Mouse (Mus musculus) megakaryocyte, embryonic 14.5 days (primary cell): ENCODE results near the gene Bcl2l10. TPM values are rescaled to one million over a fixed set of nuclear protein-coding genes. Genes with fewer than 3 reads are reported as not detected.
"Not testable (repeated sequence)": the region's sequence is repeated elsewhere in the genome, so short reads cannot be mapped to it uniquely, and the experiment has no call there.

Source experiments
- H3K27me3 ChIP-seq: replicated peaks from 2 replicates; pipeline ENCODE3; 2012; ENCODE audit warnings: inconsistent platforms
- H3K36me3 ChIP-seq: replicated peaks from 2 replicates; pipeline ENCODE3; 2012; ENCODE audit warnings: low read length, inconsistent platforms, mixed read lengths
- H3K4me1 ChIP-seq: 2 replicates; pipeline ENCODE4 v1.6.1; 2012; ENCODE audit warnings: inconsistent platforms
- H3K4me3 ChIP-seq: replicated peaks from 2 replicates; pipeline ENCODE3; 2012; ENCODE audit warnings: moderate library complexity, mild to moderate bottlenecking, inconsistent platforms
- H3K9me3 ChIP-seq: 2 replicates; pipeline ENCODE4 v1.6.1; 2012; ENCODE audit warnings: inconsistent platforms
- FLI1 ChIP-seq: IDR thresholded peaks from 2 replicates; pipeline ENCODE4 v1.6.1; 2012; ENCODE audit warnings: low read length, inconsistent platforms, mixed read lengths
- GATA1 ChIP-seq: IDR thresholded peaks from 3 replicates; pipeline ENCODE4 v1.6.1; 2012; ENCODE audit warnings: mixed read lengths, low read length, inconsistent platforms, borderline replicate concordance
- polyA plus RNA-seq: library from polyadenylated mRNA; stranded (reverse); fragments of >175 nt; gene quantifications from 2 replicates; pipeline ENCODE4 v1.2.3, GENCODE M21; 2012; ENCODE audit warnings: low replicate concordance; ENCODE audit not compliant: insufficient read depth

Bcl2l10 gene
- polyA plus RNA-seq, 1 experiment = not detected

DNA sequence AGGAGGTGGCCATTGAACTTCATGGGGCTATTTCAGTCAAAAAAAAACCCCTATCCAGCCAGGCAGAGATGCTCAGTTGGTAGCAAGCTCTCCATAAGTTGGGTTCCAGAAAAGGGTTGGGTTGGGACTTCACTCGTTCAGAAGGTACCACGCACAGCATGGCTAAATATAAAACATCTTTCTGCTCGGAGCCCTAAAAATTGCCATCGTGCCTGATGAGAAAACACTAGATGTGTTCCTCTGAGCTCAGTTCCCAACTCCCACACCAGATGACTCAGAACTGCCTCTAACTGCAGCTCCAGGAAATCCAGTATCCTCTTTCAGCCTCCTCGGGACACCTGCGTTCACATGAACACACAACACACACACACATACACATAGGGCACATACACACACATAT, 9.5 kb upstream of the Bcl2l10 start:
- Histone ChIP-seq H3K36me3 (peaks cover 95% of the 10 kb centered on the region), H3K4me1 (peaks cover 8% of the 10 kb centered on the region), H3K4me3 (no peak overlapping the region), H3K27me3 (no peaks in the 10 kb centered on the region), H3K9me3 (peaks cover 6% of the 10 kb centered on the region; the same call in 1 of the 2 replicates)
- no peak for TF ChIP-seq GATA1
- TF ChIP-seq FLI1 = no peak

DNA sequence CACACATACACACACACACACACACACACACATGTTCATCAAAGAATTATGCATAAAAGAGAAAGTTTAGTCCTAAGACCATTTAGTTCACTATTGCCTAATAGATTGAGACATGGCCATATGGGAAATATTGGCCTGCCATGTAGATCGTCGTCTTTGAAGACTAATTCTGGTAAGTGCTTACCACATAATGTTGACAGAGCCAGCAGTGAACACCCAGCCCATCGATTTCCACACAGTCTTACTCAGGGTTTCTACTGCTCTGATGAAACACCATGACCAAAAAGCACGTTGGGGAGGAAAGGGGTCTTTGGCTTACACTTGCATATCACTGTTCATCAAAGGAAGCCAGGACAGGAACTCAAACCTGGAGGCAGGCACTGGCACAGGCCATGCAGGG, 5.1 kb upstream of the Bcl2l10 start:
- no peaks in the 10 kb centered on the region for H3K9me3 ChIP-seq
- no peak overlapping the region for H3K4me3 ChIP-seq
- H3K36me3 ChIP-seq = peaks cover 98% of the 10 kb centered on the region
- no peak for TF ChIP-seq FLI1
- no peak for TF ChIP-seq GATA1
- H3K27me3 ChIP-seq = no peaks in the 10 kb centered on the region
- peaks cover 16% of the 10 kb centered on the region for H3K4me1 ChIP-seq

DNA sequence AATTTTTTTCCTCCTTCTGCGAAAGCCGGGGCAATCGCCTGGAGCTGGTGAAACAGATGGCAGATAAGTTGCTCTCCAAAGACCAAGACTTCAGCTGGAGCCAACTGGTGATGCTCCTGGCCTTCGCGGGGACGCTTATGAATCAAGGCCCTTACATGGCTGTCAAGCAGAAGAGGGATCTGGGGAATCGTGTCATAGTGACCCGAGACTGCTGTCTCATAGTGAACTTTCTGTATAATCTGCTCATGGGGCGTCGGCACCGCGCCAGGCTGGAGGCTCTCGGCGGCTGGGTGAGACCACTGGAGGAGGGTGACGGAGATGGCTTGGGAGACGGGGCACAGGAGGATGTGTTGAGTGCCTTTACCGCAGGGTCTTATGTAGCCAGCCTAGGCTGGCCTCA, 508 bp downstream of the Bcl2l10 start:
- Histone ChIP-seq H3K9me3 (no peaks in the 10 kb centered on the region), H3K4me1 (peaks cover 37% of the 10 kb centered on the region), H3K4me3 (no peak overlapping the region), H3K27me3 (no peaks in the 10 kb centered on the region), H3K36me3 (peaks cover 67% of the 10 kb centered on the region)
- TF ChIP-seq GATA1 = no peak
- TF ChIP-seq FLI1 = no peak

DNA sequence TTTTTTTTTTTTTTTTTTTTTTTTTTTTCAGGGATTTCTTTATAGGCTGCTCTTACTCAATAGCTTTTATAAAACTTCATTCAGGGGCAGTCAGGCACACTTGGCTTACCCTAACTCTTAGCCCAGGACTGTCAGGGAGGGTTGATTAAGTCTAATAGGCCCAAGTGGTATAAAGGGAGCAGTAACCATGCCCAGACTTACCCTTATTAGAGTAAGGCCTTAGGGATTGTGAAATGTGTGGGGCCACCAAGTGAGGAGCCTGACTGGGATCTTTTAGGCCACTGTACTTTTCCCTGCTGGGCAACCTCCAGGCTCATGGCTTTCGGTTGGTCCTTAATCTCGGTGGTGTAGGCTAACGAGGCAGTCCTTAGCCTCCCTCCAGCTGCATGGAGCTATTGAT, 1.1 kb downstream of the Bcl2l10 start:
- TF ChIP-seq GATA1 (no peak), FLI1 (no peak)
- Histone ChIP-seq H3K27me3 (no peaks in the 10 kb centered on the region), H3K9me3 (no peaks in the 10 kb centered on the region), H3K4me3 (no peak overlapping the region), H3K36me3 (peaks cover 61% of the 10 kb centered on the region), H3K4me1 (peaks cover 41% of the 10 kb centered on the region)

DNA sequence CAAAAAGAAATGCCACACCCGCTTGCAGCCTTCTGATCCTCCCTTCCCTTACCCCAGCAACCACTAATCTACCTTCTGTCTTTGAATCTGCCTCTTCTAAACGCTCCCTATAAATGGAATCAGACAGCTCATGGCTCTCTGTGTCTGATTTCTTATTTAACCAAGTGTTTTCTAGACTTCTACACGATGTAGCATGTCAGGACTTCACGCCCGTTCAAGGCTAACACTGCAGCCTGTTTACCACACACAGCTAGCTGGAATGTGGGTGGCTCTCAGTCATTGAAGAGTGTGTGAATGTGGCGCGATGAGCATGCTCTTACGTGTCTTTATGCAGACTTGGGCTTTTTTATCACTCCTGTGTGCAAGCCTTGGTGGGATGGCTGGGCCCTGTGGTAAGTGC, 5.5 kb downstream of the Bcl2l10 start:
- Histone ChIP-seq H3K36me3 (peaks cover 20% of the 10 kb centered on the region), H3K4me1 (peaks cover 68% of the 10 kb centered on the region), H3K9me3 (no peaks in the 10 kb centered on the region), H3K4me3 (no peak overlapping the region), H3K27me3 (no peaks in the 10 kb centered on the region)
- no peak for TF ChIP-seq GATA1
- no peak for TF ChIP-seq FLI1

DNA sequence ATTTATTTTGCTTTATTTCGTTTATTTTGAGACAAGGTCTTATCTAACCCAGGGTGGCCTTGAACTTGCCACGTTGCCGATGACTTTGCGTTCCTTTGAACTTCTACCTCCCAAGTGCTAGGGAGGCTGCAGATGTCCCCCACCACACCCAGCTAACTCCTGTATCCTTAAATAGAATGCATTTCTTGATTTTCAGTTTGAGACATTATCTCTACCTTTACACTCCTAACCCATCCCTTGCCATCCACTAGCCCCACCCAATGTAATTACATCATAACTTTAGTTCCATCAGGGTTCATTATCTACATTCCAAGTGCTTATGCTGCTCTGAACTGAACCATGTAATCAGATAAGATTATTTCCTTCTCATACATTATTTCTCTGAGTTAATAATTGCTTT, 8.2 kb downstream of the Bcl2l10 start:
- peaks cover 21% of the 10 kb centered on the region for H3K36me3 ChIP-seq
- no peaks in the 10 kb centered on the region for H3K27me3 ChIP-seq
- TF ChIP-seq FLI1 (no peak), GATA1 (no peak)
- no peak overlapping the region for H3K4me3 ChIP-seq
- H3K4me1 ChIP-seq = peaks cover 74% of the 10 kb centered on the region
- no peaks in the 10 kb centered on the region for H3K9me3 ChIP-seq

DNA sequence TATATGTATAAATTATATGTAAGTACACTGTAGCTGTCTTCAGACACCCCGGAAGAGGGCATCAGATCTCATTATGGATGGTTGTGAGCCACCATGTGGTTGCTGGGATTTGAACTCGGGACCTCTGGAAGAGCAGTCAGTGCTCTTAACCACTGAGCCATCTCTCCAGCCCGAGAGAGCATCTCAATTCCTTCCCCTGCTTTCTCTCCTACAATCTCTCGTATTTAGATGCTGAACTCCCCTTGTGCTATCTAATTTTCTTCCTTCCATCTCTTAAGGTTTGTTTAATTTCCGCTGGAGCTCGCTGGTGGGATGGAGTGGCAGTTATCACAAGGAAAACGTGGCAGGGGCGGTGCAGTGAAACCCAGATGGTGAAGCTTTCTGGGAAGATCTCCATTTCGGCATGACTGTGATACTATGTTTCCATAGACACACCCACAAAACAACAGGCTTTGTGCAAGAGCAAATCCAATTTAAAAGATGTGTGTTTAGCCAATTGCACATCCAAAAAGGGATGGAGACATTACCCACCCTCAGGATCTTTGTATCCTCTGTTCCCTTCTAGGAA, 9.6 kb downstream of the Bcl2l10 start:
- Histone ChIP-seq H3K4me3 (peak overlapping the region; percentile 71), H3K36me3 (peaks cover 15% of the 10 kb centered on the region), H3K27me3 (no peaks in the 10 kb centered on the region), H3K4me1 (peaks cover 84% of the 10 kb centered on the region), H3K9me3 (no peaks in the 10 kb centered on the region)
- TF ChIP-seq GATA1 = no peak
- TF ChIP-seq FLI1 = no peak

DNA sequence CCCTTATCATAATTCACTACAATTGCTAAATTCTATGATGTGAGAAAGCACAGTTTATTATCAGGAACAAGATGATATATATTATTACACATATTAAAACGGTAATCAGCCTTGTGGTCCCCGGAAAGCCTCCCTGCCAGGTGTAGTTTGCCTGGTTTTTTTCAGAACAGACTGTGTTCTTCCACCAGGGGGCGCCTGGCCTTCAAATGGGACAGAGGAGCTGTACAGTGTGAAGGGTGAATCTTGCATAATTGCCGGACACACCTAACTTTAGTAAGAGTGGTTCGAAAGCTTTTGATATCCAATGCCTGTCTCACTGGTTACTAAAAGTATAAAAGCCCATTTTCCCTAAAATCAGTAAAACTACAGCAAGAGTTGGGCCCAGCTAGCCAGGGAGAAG, 14.1 kb downstream of the Bcl2l10 start:
- no peak for TF ChIP-seq GATA1
- no peak for TF ChIP-seq FLI1
- Histone ChIP-seq H3K9me3 (no peaks in the 10 kb centered on the region), H3K27me3 (no peaks in the 10 kb centered on the region), H3K36me3 (peaks cover 11% of the 10 kb centered on the region), H3K4me3 (no peak overlapping the region), H3K4me1 (peaks cover 89% of the 10 kb centered on the region)

DNA sequence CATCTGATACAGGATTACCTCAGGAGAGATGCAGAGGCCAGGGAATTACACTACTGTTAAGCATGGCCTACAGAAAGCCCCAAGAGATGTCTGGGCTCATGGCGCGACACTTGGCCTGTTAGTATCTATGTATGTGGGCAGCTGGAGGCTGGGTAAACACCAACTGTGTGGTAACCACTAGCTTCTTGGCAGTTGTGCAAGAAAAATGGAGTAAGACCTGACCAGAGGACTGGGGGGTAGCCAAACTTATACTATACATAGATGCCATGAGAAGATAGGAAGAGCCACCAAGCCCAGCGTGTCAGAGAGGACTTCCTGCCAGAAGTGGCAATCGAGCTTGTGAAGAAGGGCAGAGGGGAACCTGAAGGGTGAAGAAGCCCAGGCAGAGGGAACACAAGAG, 14.6 kb downstream of the Bcl2l10 start:
- no peak overlapping the region for H3K4me3 ChIP-seq
- no peaks in the 10 kb centered on the region for H3K27me3 ChIP-seq
- peaks cover 86% of the 10 kb centered on the region for H3K4me1 ChIP-seq
- TF ChIP-seq FLI1 (no peak), GATA1 (no peak)
- no peaks in the 10 kb centered on the region for H3K9me3 ChIP-seq
- H3K36me3 ChIP-seq = peaks cover 11% of the 10 kb centered on the region

DNA sequence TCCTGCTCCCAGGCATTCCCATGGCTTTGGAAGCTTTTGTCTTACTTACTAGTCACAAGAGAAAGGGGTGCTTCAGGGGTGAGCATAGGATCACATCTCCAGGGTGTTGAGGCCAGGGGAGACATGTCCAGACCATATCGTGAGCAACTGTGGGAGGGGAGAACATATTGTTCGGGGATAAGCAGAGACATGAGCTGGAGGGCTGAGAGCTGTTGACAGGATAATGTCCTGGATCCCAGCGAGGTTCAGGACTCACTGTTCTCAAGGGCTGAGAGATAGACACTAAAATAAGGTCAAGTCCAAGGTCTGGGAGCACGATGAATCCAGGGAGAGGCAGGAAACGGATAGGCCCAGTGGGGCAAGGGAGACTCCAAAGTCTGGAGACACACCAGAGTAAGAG, 15.4 kb downstream of the Bcl2l10 start:
- Histone ChIP-seq H3K9me3 (no peaks in the 10 kb centered on the region), H3K4me1 (peaks cover 83% of the 10 kb centered on the region), H3K4me3 (no peak overlapping the region), H3K27me3 (no peaks in the 10 kb centered on the region), H3K36me3 (peaks cover 11% of the 10 kb centered on the region)
- no peak for TF ChIP-seq GATA1
- TF ChIP-seq FLI1 = no peak

DNA sequence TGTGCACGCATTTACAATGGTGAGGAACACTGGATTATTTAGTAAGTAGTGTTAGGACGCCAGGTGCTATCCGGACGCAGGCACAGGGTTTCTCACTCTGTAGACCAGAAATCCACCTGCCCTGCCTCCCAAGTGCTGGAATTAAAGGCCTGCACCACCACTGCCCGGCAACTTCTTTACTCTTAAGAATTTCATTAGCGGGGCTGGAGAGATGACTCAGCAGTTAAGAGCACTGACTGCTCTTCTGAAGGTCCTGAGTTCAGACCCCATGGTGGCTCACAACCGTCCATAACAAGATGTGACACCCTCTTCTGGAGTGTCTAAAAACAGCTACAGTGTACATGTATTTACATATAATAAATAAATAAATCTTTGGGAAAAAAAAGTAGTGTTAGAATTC, 16.1 kb downstream of the Bcl2l10 start:
- not testable (repeated sequence) for H3K36me3 ChIP-seq, H3K27me3 ChIP-seq, H3K4me3 ChIP-seq, H3K9me3 ChIP-seq
- peaks cover 83% of the 10 kb centered on the region for H3K4me1 ChIP-seq
